Mouse (Mus musculus): ENCODE data around the gene Tom1l1. TPM values are rescaled to one million over a fixed set of nuclear protein-coding genes. Genes with fewer than 3 reads are reported as not detected.
"Not testable (repeated sequence)": the region's sequence is repeated elsewhere in the genome, so short reads cannot be mapped to it uniquely, and the experiment has no call there.

The Tom1l1 gene
- 14.3 and 14.8 TPM in 2 replicates for polyA plus RNA-seq (2016; fragmentation: Nextera tagmentation; extraction: Ambion mirVana)

DNA sequence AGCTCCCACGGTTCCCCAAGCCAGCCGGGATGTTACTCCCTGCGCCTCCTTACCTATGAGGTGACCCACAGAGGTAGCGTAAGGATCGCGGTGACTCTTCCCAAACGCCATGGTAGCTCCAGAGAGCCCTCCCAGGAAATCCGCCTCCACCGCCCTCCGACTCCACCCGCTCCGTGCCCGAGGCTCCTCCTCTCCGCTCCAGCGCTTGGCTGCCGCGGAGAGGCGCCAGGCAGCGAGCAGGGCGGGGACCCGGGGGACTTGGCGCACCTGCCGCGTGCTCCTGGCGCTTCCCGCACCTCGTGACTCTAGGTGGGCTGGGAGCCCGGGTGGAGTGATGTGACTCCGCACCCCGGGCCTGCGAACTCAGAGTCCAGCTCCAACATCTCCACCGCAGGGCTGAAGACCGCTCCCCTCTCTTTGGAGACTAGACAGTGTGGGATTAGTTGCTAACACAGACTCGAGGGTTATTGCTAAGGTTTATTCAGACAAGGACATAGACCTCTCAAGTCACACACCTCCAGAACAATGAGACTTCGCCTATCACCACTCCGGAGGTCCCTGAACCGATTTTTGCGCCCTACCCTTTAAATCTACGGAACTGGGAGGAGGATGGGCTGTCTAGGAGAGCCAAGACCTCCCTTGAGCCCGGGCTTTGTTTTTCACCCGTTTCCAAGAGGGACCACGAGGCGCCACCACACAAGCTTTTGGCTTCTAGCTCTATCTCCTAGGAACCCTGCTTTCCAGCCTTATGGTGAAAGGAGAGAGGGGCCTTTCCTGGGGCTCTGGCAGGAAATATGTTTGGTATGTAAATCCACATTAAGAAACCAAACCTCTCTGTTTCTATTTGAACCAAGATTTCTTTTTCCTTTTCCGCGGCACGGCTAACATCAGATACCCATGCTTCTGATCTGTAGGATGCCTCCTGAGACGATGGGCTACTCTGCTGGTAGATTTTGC lies at the start of gene Tom1l1:
Gene Tom1l1, minus strand, starts transcription at position 907 of the 957 bp plus-strand sequence.
- WGBS: 6% methylated on average over 47 of the region's 47 CpGs
- H3K4me3 ChIP-seq: peak within 1 kb of the TSS; percentile 64
- peaks cover 9% of the 10 kb centered on the region; the same call in 1 of the 2 replicates for H3K4me1 ChIP-seq
- peak; percentile 93 for ATAC-seq (ENCODE audit: low FRiP score, low read depth)
- H3K9ac ChIP-seq (replicated peaks): peak within 1 kb of the TSS; percentile 65
- H3K9me3 ChIP-seq: no peaks in the 10 kb centered on the region
- 0 out of 2 replicates have a peak within 1 kb of the TSS, but pooled peaks have one; percentile 6 for H3K27ac ChIP-seq (replicated peaks)
- H3K36me3 ChIP-seq: no peaks in the 10 kb centered on the region
- peak within 1 kb of the TSS; percentile 90 for H3K4me2 ChIP-seq (replicated peaks)
- H3K27me3 ChIP-seq: peaks cover 11% of the 10 kb centered on the region; the same call in 1 of the 2 replicates

DNA sequence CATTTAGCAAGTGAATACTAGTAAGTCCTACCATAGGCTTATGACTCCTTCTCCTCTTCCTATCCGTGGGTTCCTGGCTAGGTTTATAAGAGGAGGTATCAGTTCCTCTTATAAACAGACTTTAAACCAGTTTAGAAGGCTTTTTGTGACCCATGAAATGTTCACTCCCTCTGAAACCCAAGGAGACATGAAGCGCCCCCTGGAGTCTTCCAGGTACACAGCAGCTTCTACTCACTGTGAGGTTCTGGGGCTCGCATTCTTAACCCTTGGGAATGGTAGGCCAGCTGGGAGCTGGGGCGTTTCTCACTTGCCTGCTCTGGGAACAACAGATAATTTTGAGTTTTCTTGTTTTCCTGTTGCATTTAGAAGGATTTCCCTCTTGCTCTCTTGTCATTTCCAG lies 45.4 kb upstream of the Tom1l1 start:
- no peaks in the 10 kb centered on the region for H3K27me3 ChIP-seq
- no peak for ATAC-seq (ENCODE audit: low FRiP score, low read depth)
- H3K9ac ChIP-seq (replicated peaks): no peak overlapping the region
- 75% methylated on average over 4 of the region's 4 CpGs for WGBS
- H3K27ac ChIP-seq (replicated peaks): no peak overlapping the region
- no peak overlapping the region for H3K4me3 ChIP-seq
- no peaks in the 10 kb centered on the region for H3K4me1 ChIP-seq
- no peaks in the 10 kb centered on the region for H3K36me3 ChIP-seq
- no peaks in the 10 kb centered on the region for H3K9me3 ChIP-seq
- no peak overlapping the region for H3K4me2 ChIP-seq (replicated peaks)

DNA sequence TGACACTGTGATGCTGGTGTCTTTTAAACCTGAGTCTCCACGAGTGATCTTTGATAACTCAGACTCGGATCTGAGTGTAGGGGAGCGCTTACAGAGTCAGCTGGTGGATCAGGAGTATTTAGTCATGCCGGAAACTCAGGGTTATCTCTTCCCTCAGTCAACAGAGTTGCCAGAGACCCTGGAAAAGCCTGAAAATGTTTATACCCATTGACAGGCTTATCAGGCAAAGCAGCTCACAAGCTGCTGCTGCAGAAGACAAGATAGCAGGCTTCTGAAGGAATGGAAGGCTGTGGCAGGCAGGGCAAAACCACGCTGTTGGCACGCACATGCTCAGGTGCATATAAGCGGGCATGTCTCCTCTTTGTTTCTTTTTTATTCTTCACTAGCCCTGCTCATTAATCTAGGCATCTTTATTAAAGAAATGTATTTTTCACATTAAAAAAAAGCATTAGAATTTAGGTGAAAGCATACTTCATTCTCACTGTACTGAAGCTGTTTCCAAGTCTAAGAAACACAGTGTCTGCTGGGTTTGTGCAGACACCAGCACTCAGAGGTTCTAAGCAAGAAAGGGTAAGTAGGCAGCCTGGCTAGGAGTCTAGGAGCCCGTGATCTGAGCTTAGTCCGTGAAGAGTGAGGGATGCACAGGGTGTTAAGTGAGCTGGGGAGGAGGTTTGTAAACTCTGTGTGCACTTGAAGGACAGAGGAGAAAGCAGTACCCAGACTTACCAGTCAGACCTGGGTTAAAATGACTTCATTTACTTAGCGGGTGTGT lies 39.4 kb upstream of the Tom1l1 start:
- Histone ChIP-seq H3K4me3 (no peak overlapping the region), H3K4me2 (replicated peaks) (no peak overlapping the region), H3K27me3 (no peaks in the 10 kb centered on the region), H3K27ac (replicated peaks) (no peak overlapping the region), H3K4me1 (no peaks in the 10 kb centered on the region), H3K9me3 (no peaks in the 10 kb centered on the region), H3K36me3 (no peaks in the 10 kb centered on the region), H3K9ac (replicated peaks) (no peak overlapping the region)
- WGBS: 80% methylated on average over 10 of the region's 10 CpGs
- ATAC-seq (ENCODE audit: low FRiP score, low read depth): no peak

- Histone ChIP-seq H3K36me3 (no peaks in the 10 kb centered on the region), H3K27me3 (no peaks in the 10 kb centered on the region), H3K27ac (replicated peaks) (no peak overlapping the region), H3K4me2 (replicated peaks) (no peak overlapping the region), H3K9ac (replicated peaks) (no peak overlapping the region), H3K9me3 (no peaks in the 10 kb centered on the region), H3K4me1 (no peaks in the 10 kb centered on the region), H3K4me3 (no peak overlapping the region)
- 88% methylated on average over 10 of the region's 10 CpGs for WGBS
- ATAC-seq (ENCODE audit: low FRiP score, low read depth): no peak
These were observed 38.6 kb upstream of the Tom1l1 start for GRCm38 (mm10) chr11:90726730-90727129.

DNA sequence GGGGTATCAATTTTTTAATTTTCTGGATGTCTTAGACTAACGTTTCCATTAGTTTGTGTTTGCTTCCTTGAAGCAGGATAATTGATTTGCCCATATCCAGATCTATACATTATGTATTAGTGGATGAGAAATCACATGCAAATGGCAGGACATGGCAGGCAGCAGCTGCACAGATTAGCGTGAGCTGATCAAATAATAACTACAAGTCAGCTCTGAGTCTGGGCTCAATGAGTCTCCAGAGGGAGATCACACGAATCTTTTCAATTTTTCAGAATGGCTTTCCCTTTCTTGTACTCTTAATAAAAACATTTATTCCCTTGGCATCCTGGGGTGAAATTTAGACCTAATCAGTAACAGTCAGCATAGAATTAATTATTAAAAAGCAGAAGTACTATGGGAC lies 34.1 kb upstream of the Tom1l1 start:
- peak; percentile 79 for ATAC-seq (ENCODE audit: low FRiP score, low read depth)
- Histone ChIP-seq H3K36me3 (no peaks in the 10 kb centered on the region), H3K9ac (replicated peaks) (no peak overlapping the region), H3K4me2 (replicated peaks) (no peak overlapping the region), H3K4me3 (no peak overlapping the region), H3K27ac (replicated peaks) (no peak overlapping the region), H3K4me1 (no peaks in the 10 kb centered on the region), H3K9me3 (no peaks in the 10 kb centered on the region), H3K27me3 (no peaks in the 10 kb centered on the region)
- 34% methylated on average over 3 of the region's 3 CpGs for WGBS

DNA sequence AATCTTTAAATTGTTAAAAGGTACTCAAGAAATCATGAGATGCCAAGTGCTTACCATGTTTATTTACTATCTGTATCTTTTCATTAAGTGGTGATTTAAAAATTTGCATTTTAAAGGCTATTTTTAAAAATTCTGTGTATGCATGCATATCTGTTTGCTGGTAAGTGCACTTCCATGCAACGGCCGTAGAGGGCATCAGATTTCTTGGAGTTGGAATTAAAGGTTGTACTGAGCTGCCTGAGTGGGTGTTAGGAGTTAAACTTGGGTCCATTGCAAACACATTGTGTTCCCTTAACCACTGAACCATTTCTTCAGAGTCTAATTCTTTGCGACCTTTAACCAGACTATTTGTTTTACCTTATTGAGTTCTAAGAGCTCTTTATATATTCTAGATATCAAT lies 29.6 kb upstream of the Tom1l1 start:
- Histone ChIP-seq H3K36me3 (no peaks in the 10 kb centered on the region), H3K4me3 (no peak overlapping the region), H3K4me2 (replicated peaks) (no peak overlapping the region), H3K27ac (replicated peaks) (no peak overlapping the region), H3K9ac (replicated peaks) (no peak overlapping the region), H3K9me3 (no peaks in the 10 kb centered on the region), H3K4me1 (no peaks in the 10 kb centered on the region), H3K27me3 (no peaks in the 10 kb centered on the region)
- WGBS: 91% methylated on average over 3 of the region's 3 CpGs
- ATAC-seq (ENCODE audit: low FRiP score, low read depth): no peak

DNA sequence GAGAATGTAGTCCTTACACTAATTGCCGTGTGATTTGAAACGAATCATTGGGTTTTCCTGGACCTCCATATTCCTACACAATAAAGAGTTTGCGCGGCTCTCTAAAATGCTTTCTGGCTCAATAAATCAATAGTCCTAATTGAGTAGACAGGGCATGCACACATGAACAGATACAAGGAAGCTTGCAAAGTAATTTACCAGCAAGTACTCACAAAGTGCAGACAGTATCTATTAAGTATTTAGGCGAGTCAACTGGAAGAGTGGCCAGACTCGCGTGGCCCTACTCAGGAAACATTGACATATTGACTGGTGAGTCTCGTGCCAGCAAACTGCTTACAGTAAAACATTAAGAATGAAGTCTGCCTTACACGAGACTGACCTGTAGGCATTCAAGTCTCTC lies 23.4 kb upstream of the Tom1l1 start:
- ATAC-seq (ENCODE audit: low FRiP score, low read depth): no peak
- H3K4me2 ChIP-seq (replicated peaks): no peak overlapping the region
- H3K9ac ChIP-seq (replicated peaks): no peak overlapping the region
- no peaks in the 10 kb centered on the region for H3K36me3 ChIP-seq
- no peaks in the 10 kb centered on the region for H3K9me3 ChIP-seq
- no peak overlapping the region for H3K27ac ChIP-seq (replicated peaks)
- WGBS: 80% methylated on average over 9 of the region's 9 CpGs
- H3K4me3 ChIP-seq: no peak overlapping the region
- no peaks in the 10 kb centered on the region for H3K4me1 ChIP-seq
- H3K27me3 ChIP-seq: no peaks in the 10 kb centered on the region

DNA sequence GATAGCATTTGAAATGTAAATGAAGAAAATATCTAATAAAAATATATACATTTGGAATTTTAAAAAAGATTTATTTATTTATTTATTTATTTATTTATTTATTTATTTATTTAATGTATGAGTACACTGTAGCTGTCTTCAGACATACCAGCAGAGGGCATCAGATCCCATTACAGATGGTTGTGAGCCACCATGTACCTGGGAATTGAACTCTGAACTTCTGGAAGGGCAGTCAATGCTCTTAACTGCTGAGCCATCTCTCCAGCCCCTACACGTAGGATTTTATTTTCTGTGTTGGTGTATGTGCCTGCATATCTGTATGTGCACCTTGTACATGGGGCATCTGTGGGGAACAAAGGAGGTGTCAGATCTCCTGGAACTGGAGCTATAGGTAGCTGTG lies 19.0 kb upstream of the Tom1l1 start:
- WGBS: 86% methylated on average over 1 of the region's 1 CpGs
- not testable (repeated sequence) for H3K9ac ChIP-seq (replicated peaks); H3K4me1 ChIP-seq; H3K4me3 ChIP-seq; ATAC-seq (ENCODE audit: low FRiP score, low read depth); H3K27ac ChIP-seq (replicated peaks); H3K27me3 ChIP-seq; H3K36me3 ChIP-seq; H3K4me2 ChIP-seq (replicated peaks); H3K9me3 ChIP-seq

GRCm38 (mm10) chr11:90697480-90698240 lies 9.5 kb upstream of the Tom1l1 start:
- peak; percentile 83 for ATAC-seq (ENCODE audit: low FRiP score, low read depth)
- Histone ChIP-seq H3K36me3 (no peaks in the 10 kb centered on the region), H3K4me2 (replicated peaks) (peak overlapping the region; percentile 40), H3K27me3 (no peaks in the 10 kb centered on the region), H3K9me3 (no peaks in the 10 kb centered on the region), H3K4me3 (no peak overlapping the region), H3K27ac (replicated peaks) (no peak overlapping the region), H3K9ac (replicated peaks) (no peak overlapping the region), H3K4me1 (0 out of 2 replicates have a peak, but pooled peaks cover 3% of the 10 kb centered on the region)
- WGBS: 21% methylated on average over 10 of the region's 10 CpGs

- Histone ChIP-seq H3K9ac (replicated peaks) (no peak overlapping the region), H3K27ac (replicated peaks) (no peak overlapping the region), H3K4me1 (0 out of 2 replicates have a peak, but pooled peaks cover 3% of the 10 kb centered on the region), H3K36me3 (no peaks in the 10 kb centered on the region), H3K4me2 (replicated peaks) (no peak overlapping the region), H3K4me3 (no peak overlapping the region), H3K27me3 (no peaks in the 10 kb centered on the region), H3K9me3 (no peaks in the 10 kb centered on the region)
- WGBS: 74% methylated on average over 9 of the region's 9 CpGs
- no peak for ATAC-seq (ENCODE audit: low FRiP score, low read depth)
These were observed 7.6 kb upstream of the Tom1l1 start for GRCm38 (mm10) chr11:90695811-90696210.

DNA sequence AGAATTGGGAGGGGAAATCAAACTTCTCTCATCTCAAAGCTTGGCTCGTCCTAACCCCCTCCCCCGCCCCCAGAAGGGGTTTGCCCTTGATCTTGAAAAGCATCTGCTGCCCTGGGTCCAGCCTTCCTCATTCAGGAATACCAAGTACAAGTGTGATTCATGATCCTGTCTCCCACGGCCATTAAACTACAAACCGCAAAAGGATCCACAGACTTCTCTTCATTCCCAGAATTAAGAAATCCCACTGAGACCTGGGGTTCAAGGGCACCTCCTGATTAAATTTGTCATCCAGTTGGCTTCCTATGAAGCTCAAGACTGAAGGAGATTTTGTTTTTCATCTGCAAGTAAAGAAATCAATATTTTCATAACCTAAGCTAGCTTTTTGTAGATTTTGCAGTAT lies 6.0 kb upstream of the Tom1l1 start:
- 80% methylated on average over 4 of the region's 4 CpGs for WGBS
- ATAC-seq (ENCODE audit: low FRiP score, low read depth): no peak

More for the DNA sequence above, 6.0 kb upstream of the Tom1l1 start:
- Histone ChIP-seq H3K27ac (replicated peaks) (no peak overlapping the region), H3K27me3 (no peaks in the 10 kb centered on the region), H3K4me3 (no peak overlapping the region), H3K4me2 (replicated peaks) (no peak overlapping the region), H3K9me3 (no peaks in the 10 kb centered on the region), H3K9ac (replicated peaks) (no peak overlapping the region), H3K4me1 (0 out of 2 replicates have a peak, but pooled peaks cover 3% of the 10 kb centered on the region), H3K36me3 (no peaks in the 10 kb centered on the region)
